Mouse (Mus musculus) lung, postnatal 0 days (tissue): ENCODE measurements around the gene Cdh8. TPM values are rescaled to one million over a fixed set of nuclear protein-coding genes. Genes with fewer than 3 reads are reported as not detected.

Experiments used
- ATAC-seq: fragments of 200-750 bp; cut with Nextera tagmentation; 2 replicates; pipeline ENCODE4 v1.8.0; 2017; ENCODE audit warnings: moderate library complexity
- DNase-seq: peaks from one replicate; pipeline ENCODE4 v3.0.0-alpha.2; 2016; ENCODE audit warnings: low spot score
- H3K27ac ChIP-seq: fragments of 300-500 bp; sonication (generic); 2 replicates; pipeline ENCODE4 v1.5.1; 2014; ENCODE audit warnings: antibody characterized with exemption, mild to moderate bottlenecking, low read length, mixed read lengths
- H3K27me3 ChIP-seq: fragments of 300-500 bp; sonication (generic); replicated peaks from 2 replicates; pipeline ENCODE4 v1.6.1; 2014; ENCODE audit warnings: low read length, mixed read lengths; ENCODE audit not compliant: insufficient read depth
- H3K36me3 ChIP-seq: fragments of 300-500 bp; sonication (generic); 2 replicates; pipeline ENCODE4 v1.6.1; 2014; ENCODE audit warnings: low read length, mixed read lengths; ENCODE audit not compliant: insufficient read depth
- H3K4me1 ChIP-seq: fragments of 300-500 bp; sonication (generic); 2 replicates; pipeline ENCODE4 v1.6.1; 2014; ENCODE audit warnings: antibody characterized with exemption, low read depth, low read length, mixed read lengths; ENCODE audit not compliant: insufficient read depth
- H3K4me2 ChIP-seq: fragments of 300-500 bp; sonication (generic); replicated peaks from 2 replicates; pipeline ENCODE4 v1.6.1; 2014; ENCODE audit warnings: low read depth, mild to moderate bottlenecking, low read length, moderate library complexity, mixed read lengths
- H3K4me3 ChIP-seq: fragments of 300-500 bp; sonication (generic); 2 replicates; pipeline ENCODE4 v1.5.1; 2014; ENCODE audit warnings: low read depth, low read length
- H3K9ac ChIP-seq: fragments of 300-500 bp; sonication (generic); replicated peaks from 2 replicates; pipeline ENCODE4 v1.6.1; 2014; ENCODE audit warnings: low read depth, mild to moderate bottlenecking
- H3K9me3 ChIP-seq: fragments of 300-500 bp; sonication (generic); 2 replicates; pipeline ENCODE4 v1.6.1; 2016; ENCODE audit warnings: low read length, mixed read lengths
- CTCF ChIP-seq: IDR thresholded peaks from 2 replicates; pipeline ENCODE4 v1.5.1; 2016; ENCODE audit warnings: antibody characterized with exemption, mild to moderate bottlenecking
- EP300 ChIP-seq: IDR thresholded peaks from 2 replicates; pipeline ENCODE4 v1.6.1; 2016; ENCODE audit warnings: antibody characterized with exemption, mild to moderate bottlenecking, control low read depth
- WGBS: fragments of 180-500 bp; shearing (Covaris S2); extraction: QIAGEN DNeasy Blood & Tissue Kit; methylation state at CpG from one replicate; pipeline ENCODE4 v1.1.7; 2014; 5-methylcytosine and 5-hydroxymethylcytosine counted together
- polyA plus RNA-seq: library from polyadenylated mRNA; unstranded; fragments of >200 nt; fragmentation: Nextera tagmentation; extraction: Ambion mirVana; gene quantifications from 2 replicates; pipeline ENCODE4 v1.2.1, GENCODE M21; 2015

Cdh8 gene
- polyA plus RNA-seq, 1 experiment from 2014 or later, result 0.37 TPM

DNA sequence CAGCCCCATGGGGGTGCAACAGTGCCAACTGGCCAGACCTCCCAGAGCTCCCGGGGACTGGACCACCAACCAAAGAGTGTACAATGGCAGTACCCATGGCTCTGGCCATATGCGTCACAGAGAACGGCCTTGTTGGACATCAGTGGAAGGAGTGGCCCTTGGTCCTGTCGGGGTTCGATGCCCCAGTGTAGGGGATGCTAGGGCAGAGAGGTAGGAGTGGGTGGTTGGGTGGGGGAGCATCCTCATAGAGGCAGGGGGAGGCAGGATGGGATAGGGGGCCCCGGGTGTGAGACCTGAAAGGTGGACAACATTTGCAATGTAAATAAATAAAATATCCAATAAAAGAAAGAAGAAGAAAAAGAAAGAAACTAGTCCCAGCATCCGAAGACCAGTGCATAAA, 47.8 kb downstream of the Cdh8 start:
- Histone ChIP-seq H3K4me3 (no peak overlapping the region), H3K27ac (no peak overlapping the region), H3K9ac (no peak overlapping the region), H3K36me3 (no peaks in the 10 kb centered on the region), H3K27me3 (no peaks in the 10 kb centered on the region), H3K4me1 (no peaks in the 10 kb centered on the region), H3K4me2 (no peak overlapping the region), H3K9me3 (no peaks in the 10 kb centered on the region)
- ATAC-seq (no peak), DNase-seq (no peak)
- TF ChIP-seq CTCF (no peak), EP300 (no peak)
- 87% methylated on average over 7 of the region's 7 CpGs for WGBS

GRCm38 (mm10) chr8:99353923-99354322, 62.3 kb downstream of the Cdh8 start:
- no peak overlapping the region for H3K27ac ChIP-seq
- H3K9me3 ChIP-seq, result no peaks in the 10 kb centered on the region
- H3K27me3 ChIP-seq, result no peaks in the 10 kb centered on the region
- DNase-seq, result no peak
- 77% methylated on average over 3 of the region's 3 CpGs for WGBS
- H3K4me1 ChIP-seq, result no peaks in the 10 kb centered on the region
- H3K36me3 ChIP-seq, result no peaks in the 10 kb centered on the region
- ATAC-seq, result no peak
- H3K9ac ChIP-seq, result no peak overlapping the region
- no peak for TF ChIP-seq CTCF
- no peak for TF ChIP-seq EP300
- no peak overlapping the region for H3K4me2 ChIP-seq
- no peak overlapping the region for H3K4me3 ChIP-seq

GRCm38 (mm10) chr8:99353221-99353620, 63.0 kb downstream of the Cdh8 start:
- H3K27me3 ChIP-seq, result no peaks in the 10 kb centered on the region
- no peak overlapping the region for H3K27ac ChIP-seq
- H3K9ac ChIP-seq, result no peak overlapping the region
- H3K9me3 ChIP-seq, result no peaks in the 10 kb centered on the region
- DNase-seq, result no peak
- no peak overlapping the region for H3K4me3 ChIP-seq
- TF ChIP-seq CTCF (no peak), EP300 (no peak)
- 72% methylated on average over 1 of the region's 1 CpGs for WGBS
- no peak for ATAC-seq
- no peaks in the 10 kb centered on the region for H3K4me1 ChIP-seq
- H3K36me3 ChIP-seq, result no peaks in the 10 kb centered on the region
- H3K4me2 ChIP-seq, result no peak overlapping the region

GRCm38 (mm10) chr8:99349456-99349855, 66.8 kb downstream of the Cdh8 start:
- H3K4me1 ChIP-seq, result no peaks in the 10 kb centered on the region
- no peak overlapping the region for H3K9ac ChIP-seq
- no peak overlapping the region for H3K4me3 ChIP-seq
- H3K36me3 ChIP-seq, result no peaks in the 10 kb centered on the region
- H3K4me2 ChIP-seq, result no peak overlapping the region
- DNase-seq, result no peak
- no peaks in the 10 kb centered on the region for H3K27me3 ChIP-seq
- TF ChIP-seq CTCF (no peak), EP300 (no peak)
- no peak overlapping the region for H3K27ac ChIP-seq
- no peak for ATAC-seq
- no peaks in the 10 kb centered on the region for H3K9me3 ChIP-seq

GRCm38 (mm10) chr8:99348618-99349017, 67.7 kb downstream of the Cdh8 start:
- H3K9ac ChIP-seq, result no peak overlapping the region
- no peaks in the 10 kb centered on the region for H3K27me3 ChIP-seq
- 61% methylated on average over 3 of the region's 3 CpGs for WGBS
- DNase-seq (no peak), ATAC-seq (no peak)
- no peak overlapping the region for H3K4me3 ChIP-seq
- H3K36me3 ChIP-seq, result no peaks in the 10 kb centered on the region
- no peak for TF ChIP-seq CTCF
- TF ChIP-seq EP300, result no peak
- H3K9me3 ChIP-seq, result no peaks in the 10 kb centered on the region
- H3K27ac ChIP-seq, result no peak overlapping the region
- no peak overlapping the region for H3K4me2 ChIP-seq
- H3K4me1 ChIP-seq, result no peaks in the 10 kb centered on the region

DNA sequence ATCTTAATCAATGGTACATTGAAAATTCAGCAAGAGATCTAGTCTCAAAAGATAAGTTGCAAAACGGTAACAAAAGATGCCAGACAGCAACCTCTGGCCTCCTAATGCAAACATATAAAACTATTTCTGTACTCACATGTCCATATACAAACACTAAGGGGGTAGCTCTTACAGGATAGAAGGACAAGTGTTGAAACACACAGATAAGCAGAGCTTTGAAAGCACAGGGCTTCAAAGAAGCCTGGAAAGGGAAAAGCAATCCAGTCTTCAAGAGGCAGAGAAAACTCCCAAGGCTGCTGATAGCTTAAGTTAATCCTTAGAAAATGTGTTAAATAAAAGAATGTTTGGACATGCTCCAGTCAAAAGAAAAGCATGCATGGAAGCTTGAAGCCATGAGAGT, 77.0 kb downstream of the Cdh8 start:
- no peaks in the 10 kb centered on the region for H3K27me3 ChIP-seq
- H3K9ac ChIP-seq, result no peak overlapping the region
- H3K4me3 ChIP-seq, result no peak overlapping the region
- ATAC-seq (peak; percentile 71), DNase-seq (peak; percentile 52)
- no peaks in the 10 kb centered on the region for H3K9me3 ChIP-seq
- no peaks in the 10 kb centered on the region for H3K4me1 ChIP-seq
- WGBS, result 15% methylated on average over 1 of the region's 1 CpGs
- TF ChIP-seq CTCF, result no peak
- H3K36me3 ChIP-seq, result no peaks in the 10 kb centered on the region
- H3K27ac ChIP-seq, result no peak overlapping the region
- no peak overlapping the region for H3K4me2 ChIP-seq

DNA sequence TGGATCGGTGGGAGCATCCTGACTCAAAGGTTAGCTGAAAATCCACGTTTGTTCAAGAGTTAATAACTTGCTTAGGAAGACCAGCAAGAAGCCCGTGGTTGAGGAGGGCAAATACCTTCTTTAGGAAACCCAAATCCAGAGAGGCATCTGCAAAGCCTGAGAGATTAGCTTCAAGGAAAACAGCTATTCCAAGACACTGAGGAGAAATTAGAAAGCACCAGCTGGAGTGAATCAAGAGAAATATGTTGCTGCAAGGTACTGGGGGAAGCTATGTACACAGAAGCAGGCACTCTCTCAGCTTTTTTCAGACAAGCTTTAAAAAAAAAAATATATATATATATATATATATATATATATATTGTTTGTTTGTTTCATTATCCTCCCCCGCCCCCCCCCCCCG, 88.7 kb downstream of the Cdh8 start:
- Histone ChIP-seq H3K4me1 (no peaks in the 10 kb centered on the region), H3K27ac (no peak overlapping the region), H3K4me2 (no peak overlapping the region), H3K27me3 (no peaks in the 10 kb centered on the region), H3K36me3 (no peaks in the 10 kb centered on the region), H3K9me3 (no peaks in the 10 kb centered on the region), H3K9ac (no peak overlapping the region), H3K4me3 (no peak overlapping the region)
- no peak for TF ChIP-seq CTCF
- WGBS, result 55% methylated on average over 5 of the region's 5 CpGs
- no peak for ATAC-seq
- DNase-seq, result no peak
